1 mouse cellular context compared by ENCODE assay signal in the genomic region with DNA sequence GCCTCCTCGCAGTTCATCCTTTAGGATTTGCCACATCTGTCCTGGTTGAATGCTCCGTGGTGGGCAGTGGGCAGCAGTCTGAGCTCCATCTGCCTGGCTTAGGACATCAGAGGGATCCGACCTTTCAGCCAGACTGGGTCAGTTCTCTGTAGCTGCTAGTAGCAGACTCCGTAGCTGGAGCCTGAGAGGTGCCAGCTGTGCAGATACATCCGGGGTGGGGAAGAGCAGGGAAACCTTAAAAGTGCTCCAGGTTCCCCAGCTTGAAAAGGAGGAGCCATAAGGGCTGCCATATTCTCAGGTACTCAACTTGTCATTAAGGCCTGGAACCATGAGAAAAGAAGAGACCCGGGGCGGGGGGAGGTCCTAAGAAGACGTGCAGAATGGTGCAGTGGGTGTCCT.
TF ChIP-seq lines count a peak whose summit lies in the region.

No protein-coding gene starts in this region.

TF ChIP-seq in MEL, 35 proteins besides CTCF, POLR2A, EP300 and RAD21 (continued from another document):
- TF ChIP-seq MYB (IDR thresholded peaks at IDR 0.05; ENCODE audit: low read depth, low read length) (no peak), CHD2 (IDR thresholded peaks at IDR 0.05; ENCODE audit: low read length) (no peak), SMC3 (IDR thresholded peaks at IDR 0.05; ENCODE audit: low read depth, low read length) (no peak), MAFK (IDR thresholded peaks at IDR 0.05; ENCODE audit: borderline replicate concordance, low read depth, low read length) (no peak)
